ENCODE assay signal across 17 mouse cellular contexts in genomic region chr4:21674042-21674441, GRCm38 (mm10). TPM values are rescaled to one million over a fixed set of nuclear protein-coding genes. Genes with fewer than 3 reads are reported as not detected.
DNase-seq lines count a peak whose midpoint lies in the region; ATAC-seq lines count a peak whose summit lies in the region.
"Had no signal": no experiment of that assay in that cellular context is flagged by ENCODE, and none has a peak within 500 bp of the region (broad histone marks: within the 10 kb centered on the region; RNA-seq: fewer than 3 reads in every experiment).

No protein-coding gene starts in this region.

- H3K4me1 ChIP-seq in forebrain, embryonic 11.5 days (replicated peaks; ENCODE audit: control insufficient read depth, insufficient read depth, low read length): peaks cover 13% of the 10 kb centered on the region
- peaks cover 17% of the 10 kb centered on the region for H3K4me1 ChIP-seq in forebrain, embryonic 10.5 days
- H3K4me1 ChIP-seq in midbrain, embryonic 13.5 days (replicated peaks): peaks cover 15% of the 10 kb centered on the region

- DNase-seq in forebrain, embryonic 11.5 days (ENCODE audit: low spot score): peak; percentile 62
- no peak for DNase-seq in forebrain, embryonic 10.5 days (ENCODE audit: extremely low spot score, low spot score)
- DNase-seq in A20 (ENCODE audit: low read depth, low spot score): peak; percentile 23
- peak; percentile 42 for DNase-seq in embryo, embryonic 9.5 days (ENCODE audit: extremely low spot score)
- no peak for DNase-seq in cerebellum, postnatal 36 days
- DNase-seq in frontal cortex, postnatal 14 days (ENCODE audit: low spot score in 2 of 2): no peak
- no peak for DNase-seq in right cerebral cortex, postnatal 36 days (ENCODE audit: low spot score in 2 of 2)
- DNase-seq: cerebellum, adult 2 months; heart, adult 11 months; kidney, adult 18-20 months; kidney, postnatal 4 days had no signal

- WGBS in forebrain, embryonic 11.5 days: 2% methylated on average over 17 of the region's 17 CpGs
- 2% methylated on average over 17 of the region's 17 CpGs for WGBS in forebrain, embryonic 10.5 days
- 2% methylated on average over 17 of the region's 17 CpGs for WGBS in midbrain, embryonic 13.5 days

- ATAC-seq in forebrain, embryonic 11.5 days (replicated peaks; ENCODE audit: low FRiP score): 0 out of 2 replicates have a peak, but pooled peaks have one; percentile 16
- ATAC-seq in midbrain, embryonic 13.5 days: 0 out of 2 replicates have a peak, but pooled peaks have one; percentile 10

- H3K27ac ChIP-seq in forebrain, embryonic 11.5 days (ENCODE audit: low read depth, low read length): no peak overlapping the region
- no peak overlapping the region for H3K27ac ChIP-seq in forebrain, embryonic 10.5 days
- no peak overlapping the region for H3K27ac ChIP-seq in midbrain, embryonic 13.5 days
- H3K27ac ChIP-seq: embryonic facial prominence, embryonic 13.5 days had no signal

- H3K27me3 ChIP-seq in forebrain, embryonic 11.5 days (ENCODE audit: control insufficient read depth, insufficient read depth, low read length): peaks cover 66% of the 10 kb centered on the region
- peaks cover 100% of the 10 kb centered on the region for H3K27me3 ChIP-seq in forebrain, embryonic 10.5 days (ENCODE audit: poor library complexity, severe bottlenecking)
- peaks cover 91% of the 10 kb centered on the region for H3K27me3 ChIP-seq in midbrain, embryonic 13.5 days

- H3K9ac ChIP-seq in forebrain, embryonic 11.5 days (ENCODE audit: low read length): no peak overlapping the region
- no peak overlapping the region for H3K9ac ChIP-seq in midbrain, embryonic 13.5 days (replicated peaks)
- H3K9ac ChIP-seq: embryonic facial prominence, embryonic 13.5 days had no signal

- H3K36me3 ChIP-seq in forebrain, embryonic 11.5 days (ENCODE audit: control insufficient read depth, insufficient read depth, low read length): no peaks in the 10 kb centered on the region
- H3K36me3 ChIP-seq in forebrain, embryonic 10.5 days (replicated peaks): no peaks in the 10 kb centered on the region
- no peaks in the 10 kb centered on the region for H3K36me3 ChIP-seq in midbrain, embryonic 13.5 days
- H3K36me3 ChIP-seq: embryonic facial prominence, embryonic 13.5 days; G1E had no signal

- no peak overlapping the region for H3K4me3 ChIP-seq in forebrain, embryonic 11.5 days (ENCODE audit: low read depth, low read length)
- no peak overlapping the region for H3K4me3 ChIP-seq in forebrain, embryonic 10.5 days
- H3K4me3 ChIP-seq in midbrain, embryonic 13.5 days (replicated peaks): no peak overlapping the region
- H3K4me3 ChIP-seq: embryonic facial prominence, embryonic 13.5 days had no signal

- H3K9me3 ChIP-seq in forebrain, embryonic 11.5 days (ENCODE audit: control insufficient read depth, low read length): no peaks in the 10 kb centered on the region
- H3K9me3 ChIP-seq in forebrain, embryonic 10.5 days: no peaks in the 10 kb centered on the region
- no peaks in the 10 kb centered on the region for H3K9me3 ChIP-seq in midbrain, embryonic 13.5 days
- H3K9me3 ChIP-seq: embryonic facial prominence, embryonic 13.5 days had no signal

- no peak overlapping the region for H3K4me2 ChIP-seq in forebrain, embryonic 11.5 days (ENCODE audit: low read depth, low read length, severe bottlenecking)
- no peak overlapping the region for H3K4me2 ChIP-seq in midbrain, embryonic 13.5 days (replicated peaks)
- H3K4me2 ChIP-seq: embryonic facial prominence, embryonic 13.5 days had no signal

RNA-seq across cellular contexts. Expression of gene Prdm13, which starts 11.7 kb away (rescaled TPM):
- polyA plus RNA-seq in forebrain, embryonic 11.5 days (2014; fragmentation: Nextera tagmentation; extraction: Ambion mirVana): 0.24 and 0.44 TPM in 2 replicates
- polyA plus RNA-seq in forebrain, embryonic 10.5 days (2016; fragmentation: Nextera tagmentation; extraction: Ambion mirVana): 0.04 and 0.10 TPM in 2 replicates
- 0.28 and 0.45 TPM in 2 replicates for polyA plus RNA-seq in midbrain, embryonic 13.5 days (2015; fragmentation: Nextera tagmentation; extraction: Ambion mirVana)
- polyA plus RNA-seq: cerebellum, adult 2 months; embryonic facial prominence, embryonic 13.5 days; G1E; heart, embryonic 16.5 days; liver, adult 2 months; lung, embryonic 16.5 days had no signal

RNA-seq across cellular contexts. Expression of gene Ccnc, which starts 53.5 kb away (rescaled TPM):
- 70.2 and 73.3 TPM in 2 replicates for polyA plus RNA-seq in forebrain, embryonic 11.5 days (2014; fragmentation: Nextera tagmentation; extraction: Ambion mirVana)
- 55.7 and 58.9 TPM in 2 replicates for polyA plus RNA-seq in forebrain, embryonic 10.5 days (2016; fragmentation: Nextera tagmentation; extraction: Ambion mirVana)
- polyA plus RNA-seq in midbrain, embryonic 13.5 days (2015; fragmentation: Nextera tagmentation; extraction: Ambion mirVana): 65.7 and 75.0 TPM in 2 replicates

Comparison
In these comparisons a context has a peak if more than half of its experiments do, and no peak if none do; other contexts are left out.
1. DNase-seq: peak in forebrain, embryonic 11.5 days (single experiment), A20 (single experiment) and embryo, embryonic 9.5 days (single experiment); none in forebrain, embryonic 10.5 days (single experiment), cerebellum, postnatal 36 days (0 of 2), frontal cortex, postnatal 14 days (0 of 2) and right cerebral cortex, postnatal 36 days (0 of 2).